ENCODE assay signal across 8 mouse cellular contexts in genomic region chr7:83802509-83802908, GRCm38 (mm10). TPM values are rescaled to one million over a fixed set of nuclear protein-coding genes. Genes with fewer than 3 reads are reported as not detected.
DNase-seq lines count a peak whose midpoint lies in the region; ATAC-seq and TF ChIP-seq lines count a peak whose summit lies in the region.

No protein-coding gene starts in this region.

- ATAC-seq in liver, embryonic 14.5 days (ENCODE audit: insufficient read depth), result no peak
- no peak for ATAC-seq in liver, embryonic 12.5 days
- ATAC-seq in kidney, postnatal 0 days (replicated peaks; ENCODE audit: low FRiP score, low read depth), result peak; percentile 59; the same call in 1 of the 2 replicates
- no peak for ATAC-seq in activated CD4-positive, CD25-positive, alpha-beta regulatory T cell, adult 4 months

- H3K4me1 ChIP-seq in liver, embryonic 14.5 days (replicated peaks; ENCODE audit: control insufficient read depth in 2 of 2, insufficient read depth in 2 of 2, low read length in 1 of 2), result 0 out of 4 replicates have a peak, but pooled peaks cover 0 to 3% of the 10 kb centered on the region in 2 experiments
- H3K4me1 ChIP-seq in liver, embryonic 12.5 days, result no peaks in the 10 kb centered on the region
- H3K4me1 ChIP-seq in kidney, postnatal 0 days (replicated peaks; ENCODE audit: insufficient read depth, low read length), result no peaks in the 10 kb centered on the region
- 0 out of 2 replicates have a peak, but pooled peaks cover 2% of the 10 kb centered on the region for H3K4me1 ChIP-seq in olfactory bulb, adult 2 months (ENCODE audit: control insufficient read depth, insufficient read depth, low read length)

- H3K4me3 ChIP-seq in liver, embryonic 14.5 days (ENCODE audit: insufficient read depth in 1 of 2, low read depth in 2 of 2, low read length in 2 of 2), result no peak overlapping the region
- no peak overlapping the region for H3K4me3 ChIP-seq in liver, embryonic 12.5 days
- no peak overlapping the region for H3K4me3 ChIP-seq in kidney, postnatal 0 days (replicated peaks; ENCODE audit: low read depth, low read length)
- no peak overlapping the region for H3K4me3 ChIP-seq in olfactory bulb, adult 2 months (ENCODE audit: insufficient read depth, low read depth, low read length)

- peak; percentile 50 for TF ChIP-seq CTCF in liver, embryonic 14.5 days (IDR thresholded peaks at IDR 0.05; ENCODE audit: low read depth)
- TF ChIP-seq CTCF in brain, embryonic 14.5 days (IDR thresholded peaks at IDR 0.05; ENCODE audit: borderline replicate concordance, extremely low read depth, insufficient read depth, insufficient read length), result peak; percentile 58; the same call in 1 of the 2 replicates
- TF ChIP-seq CTCF in kidney, postnatal 0 days (IDR thresholded peaks at IDR 0.05; ENCODE audit: low read depth), result peak; percentile 78
- TF ChIP-seq CTCF in olfactory bulb, adult 2 months (IDR thresholded peaks at IDR 0.05; ENCODE audit: insufficient read depth, low read depth, low read length), result peak; percentile 20; the same call in 1 of the 2 replicates

- TF ChIP-seq EP300 in liver, embryonic 14.5 days (IDR thresholded peaks at IDR 0.05; ENCODE audit: low read depth), result no peak

- 54% methylated on average over 7 of the region's 7 CpGs for WGBS in liver, embryonic 14.5 days (ENCODE audit: insufficient replicate concordance)
- WGBS in liver, embryonic 12.5 days (ENCODE audit: insufficient replicate concordance), result 54% methylated on average over 7 of the region's 7 CpGs
- 56% methylated on average over 7 of the region's 7 CpGs for WGBS in kidney, postnatal 0 days
- 59% methylated on average over 7 of the region's 7 CpGs for WGBS in olfactory bulb, adult 2 months

- H3K27ac ChIP-seq in liver, embryonic 14.5 days, result no peak overlapping the region
- H3K27ac ChIP-seq in liver, embryonic 12.5 days, result no peak overlapping the region
- H3K27ac ChIP-seq in kidney, postnatal 0 days, result no peak overlapping the region
- no peak overlapping the region for H3K27ac ChIP-seq in olfactory bulb, adult 2 months (ENCODE audit: insufficient read depth, low read depth, low read length)

- no peak overlapping the region for H3K9ac ChIP-seq in liver, embryonic 14.5 days (replicated peaks)
- no peak overlapping the region for H3K9ac ChIP-seq in liver, embryonic 12.5 days
- no peak overlapping the region for H3K9ac ChIP-seq in kidney, postnatal 0 days (ENCODE audit: low read depth, low read length)

- DNase-seq in liver, embryonic 14.5 days (ENCODE audit: low read depth in 3 of 3, low spot score in 3 of 3), result no peak
- DNase-seq in brain, embryonic 14.5 days (ENCODE audit: low read depth), result peak; percentile 72
- DNase-seq in embryo, embryonic 11 days, result peak; percentile 64
- peak; percentile 87 for DNase-seq in kidney, postnatal 0 days (ENCODE audit: low spot score)
- no peak for DNase-seq in testis, postnatal 14 days (ENCODE audit: low spot score)

- no peaks in the 10 kb centered on the region for H3K9me3 ChIP-seq in liver, embryonic 14.5 days (ENCODE audit: control insufficient read depth, low read length)
- H3K9me3 ChIP-seq in liver, embryonic 12.5 days (replicated peaks), result no peaks in the 10 kb centered on the region
- H3K9me3 ChIP-seq in kidney, postnatal 0 days (replicated peaks; ENCODE audit: low read length), result no peaks in the 10 kb centered on the region

- no peak for TF ChIP-seq POLR2A in brain, embryonic 14.5 days (IDR thresholded peaks at IDR 0.05; ENCODE audit: borderline replicate concordance, extremely low read depth, insufficient read depth, insufficient read length, poor library complexity, severe bottlenecking)
- no peak for TF ChIP-seq POLR2A in olfactory bulb, adult 2 months (IDR thresholded peaks at IDR 0.05; ENCODE audit: insufficient read depth, low read depth, low read length)

- H3K36me3 ChIP-seq in liver, embryonic 14.5 days (replicated peaks; ENCODE audit: control insufficient read depth, insufficient read depth, low read depth), result no peaks in the 10 kb centered on the region
- H3K36me3 ChIP-seq in liver, embryonic 12.5 days, result no peaks in the 10 kb centered on the region
- no peaks in the 10 kb centered on the region for H3K36me3 ChIP-seq in kidney, postnatal 0 days (ENCODE audit: insufficient read depth, low read length)

- no peak overlapping the region for H3K4me2 ChIP-seq in liver, embryonic 14.5 days (ENCODE audit: low read depth)
- H3K4me2 ChIP-seq in liver, embryonic 12.5 days, result no peak overlapping the region
- no peak overlapping the region for H3K4me2 ChIP-seq in kidney, postnatal 0 days (ENCODE audit: low read length)

- no peaks in the 10 kb centered on the region for H3K27me3 ChIP-seq in liver, embryonic 14.5 days (ENCODE audit: control insufficient read depth, insufficient read depth, low read length)
- H3K27me3 ChIP-seq in liver, embryonic 12.5 days (replicated peaks), result no peaks in the 10 kb centered on the region
- no peaks in the 10 kb centered on the region for H3K27me3 ChIP-seq in kidney, postnatal 0 days (ENCODE audit: insufficient read depth, low read length)

RNA-seq across cellular contexts. Expression of gene Cfap161, which starts 7.8 kb away (rescaled TPM):
- 0.04 TPM in 1 of 2 replicates, not detected in the other for polyA plus RNA-seq in liver, embryonic 14.5 days (2012; rRNA removed)
- polyA plus RNA-seq in liver, embryonic 14.5 days (2014; fragmentation: Nextera tagmentation; extraction: Ambion mirVana), result 0.08 TPM in 1 of 2 replicates, not detected in the other
- polyA plus RNA-seq in liver, embryonic 12.5 days (2016; fragmentation: Nextera tagmentation; extraction: Ambion mirVana), result not detected in 2 replicates
- 0.45 and 0.52 TPM in 2 replicates for polyA plus RNA-seq in brain, embryonic 14.5 days (2012; rRNA removed)
- 0.27 and 0.34 TPM in 2 replicates for polyA plus RNA-seq in kidney, postnatal 0 days (2015; fragmentation: Nextera tagmentation; extraction: Ambion mirVana)
- polyA plus RNA-seq in olfactory bulb, adult 2 months (2012; ENCODE audit: insufficient read depth, insufficient read length, low replicate concordance, missing spikeins), result not detected in 2 replicates
- polyA plus RNA-seq in activated CD4-positive, CD25-positive, alpha-beta regulatory T cell, adult 4 months (2017; shearing (Covaris generic)), result not detected

RNA-seq across cellular contexts. Expression of gene Il16, which starts 57.0 kb away (rescaled TPM):
- 1.9 and 2.3 TPM in 2 replicates for polyA plus RNA-seq in liver, embryonic 14.5 days (2012; rRNA removed)
- polyA plus RNA-seq in liver, embryonic 14.5 days (2014; fragmentation: Nextera tagmentation; extraction: Ambion mirVana), result 2.8 and 3.8 TPM in 2 replicates
- 4.7 and 5.2 TPM in 2 replicates for polyA plus RNA-seq in liver, embryonic 12.5 days (2016; fragmentation: Nextera tagmentation; extraction: Ambion mirVana)
- 0.82 and 1.2 TPM in 2 replicates for polyA plus RNA-seq in brain, embryonic 14.5 days (2012; rRNA removed)
- polyA plus RNA-seq in kidney, postnatal 0 days (2015; fragmentation: Nextera tagmentation; extraction: Ambion mirVana), result 3.1 and 3.6 TPM in 2 replicates
- not detected in 2 replicates for polyA plus RNA-seq in olfactory bulb, adult 2 months (2012; ENCODE audit: insufficient read depth, insufficient read length, low replicate concordance, missing spikeins)
- polyA plus RNA-seq in activated CD4-positive, CD25-positive, alpha-beta regulatory T cell, adult 4 months (2017; shearing (Covaris generic)), result 100 to 1,000 TPM; 257 to 297 TPM

Comparison
In these comparisons a context has a peak if more than half of its experiments do, and no peak if none do; other contexts are left out.
1. DNase-seq: peak in brain, embryonic 14.5 days (single experiment), embryo, embryonic 11 days (single experiment) and kidney, postnatal 0 days (single experiment); none in liver, embryonic 14.5 days (0 of 3) and testis, postnatal 14 days (single experiment).
2. CTCF ChIP-seq: peak in every context shown above with its lines; median percentile 78 in kidney, postnatal 0 days; 58 in brain, embryonic 14.5 days; 50 in liver, embryonic 14.5 days; 20 in olfactory bulb, adult 2 months.
3. RNA of gene Il16, which starts 57.0 kb away (polyA plus RNA-seq): 257 to 297 TPM in activated CD4-positive, CD25-positive, alpha-beta regulatory T cell, adult 4 months; not detected in olfactory bulb, adult 2 months, 4.7 to 5.2 TPM in liver, embryonic 12.5 days, 1.9 to 3.8 TPM in liver, embryonic 14.5 days, 3.1 to 3.6 TPM in kidney, postnatal 0 days and 0.82 to 1.2 TPM in brain, embryonic 14.5 days; every median in the first group is over 10 times any median in the second.